Mouse (Mus musculus) kidney, postnatal 0 days (tissue): ENCODE measurements at regions not wholly inside any gene's neighbourhood (a gene's known extent, or its start where the extent isn't known, plus 50 kb on each side); places are given as distances from the start of the nearest gene placed in this dataset. TPM values are rescaled to one million over a fixed set of nuclear protein-coding genes. Genes with fewer than 3 reads are reported as not detected.
"Not testable (repeated sequence)": the region's sequence is repeated elsewhere in the genome, so short reads cannot be mapped to it uniquely, and the experiment has no call there.

Experiments used
- ATAC-seq: fragments of 200-750 bp; cut with Nextera tagmentation; replicated peaks from 2 replicates; pipeline ENCODE4 v1.8.0; 2017; ENCODE audit warnings: low read depth, moderate number of reproducible peaks, moderate TSS enrichment, moderate library complexity; ENCODE audit not compliant: low FRiP score
- DNase-seq: peaks from one replicate; pipeline ENCODE4 v3.0.0-alpha.2; 2016; ENCODE audit warnings: low spot score
- H3K27ac ChIP-seq: fragments of 300-500 bp; sonication (generic); 2 replicates; pipeline ENCODE4 v1.5.1; 2014; ENCODE audit warnings: mild to moderate bottlenecking
- H3K27me3 ChIP-seq: fragments of 300-500 bp; sonication (generic); 2 replicates; pipeline ENCODE4 v1.6.1; 2014; ENCODE audit warnings: low read length, mixed read lengths; ENCODE audit not compliant: insufficient read depth
- H3K36me3 ChIP-seq: fragments of 300-500 bp; sonication (generic); 2 replicates; pipeline ENCODE4 v1.6.1; 2014; ENCODE audit warnings: low read length, mixed read lengths; ENCODE audit not compliant: insufficient read depth
- H3K4me1 ChIP-seq: fragments of 300-500 bp; sonication (generic); replicated peaks from 2 replicates; pipeline ENCODE4 v1.6.1; 2014; ENCODE audit warnings: antibody characterized with exemption, low read length, mixed read lengths; ENCODE audit not compliant: insufficient read depth
- H3K4me2 ChIP-seq: fragments of 300-500 bp; sonication (generic); 2 replicates; pipeline ENCODE4 v1.6.1; 2014; ENCODE audit warnings: mild to moderate bottlenecking, low read length, moderate library complexity, mixed read lengths
- H3K4me3 ChIP-seq: fragments of 300-500 bp; sonication (generic); replicated peaks from 2 replicates; pipeline ENCODE4 v1.5.1; 2014; ENCODE audit warnings: low read depth, low read length
- H3K9ac ChIP-seq: fragments of 300-500 bp; sonication (generic); 2 replicates; pipeline ENCODE4 v1.6.1; 2014; ENCODE audit warnings: low read depth, low read length
- H3K9me3 ChIP-seq: fragments of 300-500 bp; sonication (generic); replicated peaks from 2 replicates; pipeline ENCODE4 v1.6.1; 2016; ENCODE audit warnings: low read length, inconsistent platforms, mixed read lengths
- WGBS: fragments of 180-500 bp; shearing (Covaris S2); extraction: QIAGEN DNeasy Blood & Tissue Kit; methylation state at CpG from one replicate; pipeline ENCODE4 v1.1.7; 2014; 5-methylcytosine and 5-hydroxymethylcytosine counted together
- microRNA-seq: library from miRNA; unstranded; fragments of <30 nt; microRNA quantifications from one replicate; pipeline ENCODE4, GENCODE M21; 2016

- WGBS, result 55% methylated on average over 1 of the region's 5 CpGs
- H3K9ac ChIP-seq, H3K4me3 ChIP-seq, H3K4me1 ChIP-seq, H3K27me3 ChIP-seq, ATAC-seq, H3K4me2 ChIP-seq, H3K36me3 ChIP-seq, H3K9me3 ChIP-seq, H3K27ac ChIP-seq, DNase-seq: not testable (repeated sequence)
These were observed 563.5 kb downstream of the Gm10330 start for GRCm38 (mm10) chr12:23216521-23216920.

GRCm38 (mm10) chr12:23189546-23189945, 590.5 kb downstream of the Gm10330 start:
- DNase-seq (peak; percentile 31), ATAC-seq (peak; percentile 77)
- Histone ChIP-seq H3K4me2 (peak overlapping the region; percentile 51), H3K4me3 (peak overlapping the region; percentile 37), H3K9ac (peak overlapping the region; percentile 35; the same call in 1 of the 2 replicates)
- not testable (repeated sequence) for H3K9me3 ChIP-seq, H3K36me3 ChIP-seq, H3K4me1 ChIP-seq, H3K27me3 ChIP-seq, H3K27ac ChIP-seq
- WGBS, result under 1% methylated on average over 31 of the region's 42 CpGs

- not testable (repeated sequence) for H3K4me1 ChIP-seq, H3K9me3 ChIP-seq, H3K27me3 ChIP-seq, H3K36me3 ChIP-seq, ATAC-seq, H3K27ac ChIP-seq
- Histone ChIP-seq H3K4me3 (peak overlapping the region; percentile 37), H3K4me2 (peak overlapping the region; percentile 51), H3K9ac (peak overlapping the region; percentile 35; the same call in 1 of the 2 replicates)
- 3% methylated on average over 41 of the region's 50 CpGs for WGBS
- peak; percentile 0 for DNase-seq
These were observed 591.0 kb downstream of the Gm10330 start for GRCm38 (mm10) chr12:23189110-23189509.

Small RNA genes in the stretch of these regions (microRNA-seq; reads per million reads assigned to microRNA genes)
- gene Gm26140, result not detected
